Mouse (Mus musculus) lung, postnatal 0 days (tissue): ENCODE measurements around the gene 1110008P14Rik.

Source experiments
- CTCF ChIP-seq: IDR thresholded peaks from 2 replicates; pipeline ENCODE4 v1.5.1; 2016; ENCODE audit warnings: antibody characterized with exemption, mild to moderate bottlenecking
- EP300 ChIP-seq: IDR thresholded peaks from 2 replicates; pipeline ENCODE4 v1.6.1; 2016; ENCODE audit warnings: antibody characterized with exemption, mild to moderate bottlenecking, control low read depth

DNA sequence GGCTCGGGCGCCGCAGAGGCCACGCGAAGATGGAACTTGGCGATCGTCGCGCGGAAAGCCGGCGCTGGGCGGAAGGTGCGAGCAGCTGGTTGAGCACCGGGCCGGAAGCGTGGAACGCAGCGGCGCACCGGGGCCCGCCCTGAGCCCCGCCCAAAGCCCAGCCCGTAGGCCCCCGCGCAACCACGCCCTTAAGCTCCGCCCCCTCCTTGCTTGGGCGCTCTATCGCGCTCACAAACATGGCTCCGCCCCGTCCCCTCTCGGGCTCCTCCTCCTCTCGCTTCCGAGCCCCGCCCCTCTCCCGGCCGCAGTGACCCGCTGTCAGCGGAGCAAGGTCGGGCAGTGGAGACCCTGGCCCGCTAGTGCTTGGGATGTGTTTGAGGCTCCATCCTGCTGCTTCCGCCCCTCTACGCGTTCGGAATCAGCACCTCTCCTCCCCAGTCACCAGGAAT lies at the start of gene 1110008P14Rik:
- TF ChIP-seq CTCF (no peak), EP300 (no peak)
